ENCODE assay signal across 20 mouse cellular contexts in genomic region chr6:56913092-56913858, GRCm38 (mm10). TPM values are rescaled to one million over a fixed set of nuclear protein-coding genes. Genes with fewer than 3 reads are reported as not detected.
DNase-seq lines count a peak whose midpoint lies in the region; ATAC-seq and TF ChIP-seq lines count a peak whose summit lies in the region.
"Had no signal": no experiment of that assay in that cellular context is flagged by ENCODE, and none has a peak within 500 bp of the region (broad histone marks: within the 10 kb centered on the region; RNA-seq: fewer than 3 reads in every experiment).

No protein-coding gene starts in this region.

- H3K27ac ChIP-seq in heart, embryonic 12.5 days (ENCODE audit: poor library complexity, severe bottlenecking) = peak overlapping the region; percentile 25; the same call in 1 of the 2 replicates
- 0 out of 2 replicates have a peak overlapping the region, but pooled peaks have one; percentile 39 for H3K27ac ChIP-seq in embryonic facial prominence, embryonic 15.5 days (replicated peaks)
- peak overlapping the region; percentile 35 for H3K27ac ChIP-seq in liver, postnatal 0 days (ENCODE audit: low read depth)
- H3K27ac ChIP-seq in midbrain, embryonic 10.5 days (replicated peaks) = no peak overlapping the region
- H3K27ac ChIP-seq: embryonic facial prominence, embryonic 12.5 days; lung, embryonic 15.5 days had no signal

- intact Hi-C loops in heart, postnatal 36 days (cut with DNase I) = no loop called here

- no peaks in the 10 kb centered on the region for H3K27me3 ChIP-seq in heart, embryonic 12.5 days (replicated peaks)
- H3K27me3 ChIP-seq in embryonic facial prominence, embryonic 15.5 days = no peaks in the 10 kb centered on the region
- H3K27me3 ChIP-seq in liver, postnatal 0 days (ENCODE audit: insufficient read depth, low read length) = no peaks in the 10 kb centered on the region
- H3K27me3 ChIP-seq in midbrain, embryonic 10.5 days (ENCODE audit: low read depth, poor library complexity, severe bottlenecking) = no peaks in the 10 kb centered on the region
- H3K27me3 ChIP-seq: embryonic facial prominence, embryonic 12.5 days; lung, embryonic 15.5 days had no signal

- TF ChIP-seq CTCF in liver, postnatal 0 days (IDR thresholded peaks at IDR 0.05; ENCODE audit: low read depth) = no peak

- H3K9me3 ChIP-seq in heart, embryonic 12.5 days (replicated peaks) = peaks cover 4% of the 10 kb centered on the region; the same call in 1 of the 2 replicates
- no peaks in the 10 kb centered on the region for H3K9me3 ChIP-seq in embryonic facial prominence, embryonic 15.5 days (replicated peaks)
- H3K9me3 ChIP-seq in liver, postnatal 0 days (ENCODE audit: low read length) = no peaks in the 10 kb centered on the region
- peaks cover 6% of the 10 kb centered on the region; the same call in 1 of the 2 replicates for H3K9me3 ChIP-seq in midbrain, embryonic 10.5 days (replicated peaks)
- H3K9me3 ChIP-seq: embryonic facial prominence, embryonic 12.5 days; lung, embryonic 15.5 days had no signal

- no peak for DNase-seq in heart, postnatal 36 days
- peak; percentile 72 for DNase-seq in MEL-GATA-1-ER (ENCODE audit: extremely low read depth, low read depth)
- DNase-seq in liver, postnatal 0 days = no peak
- DNase-seq in adrenal gland, postnatal 4 days (ENCODE audit: low spot score in 2 of 2) = no peak
- no peak for DNase-seq in midbrain, embryonic 10.5 days (ENCODE audit: low spot score)
- DNase-seq: adrenal gland, adult 8-10 months; cerebellum, postnatal 25 days; gastrocnemius, postnatal 25 days; kidney, postnatal 10 days; left cerebral cortex, postnatal 4 days; right cerebral cortex, postnatal 14 days had no signal

- 67% methylated on average over 2 of the region's 2 CpGs for WGBS in heart, embryonic 12.5 days
- WGBS in embryonic facial prominence, embryonic 15.5 days = 47% methylated on average over 2 of the region's 2 CpGs
- 64% methylated on average over 2 of the region's 2 CpGs for WGBS in liver, postnatal 0 days (ENCODE audit: insufficient replicate concordance)
- 89% methylated on average over 2 of the region's 2 CpGs for WGBS in midbrain, embryonic 10.5 days

- peaks cover 25% of the 10 kb centered on the region for H3K4me1 ChIP-seq in heart, embryonic 12.5 days (replicated peaks)
- H3K4me1 ChIP-seq in embryonic facial prominence, embryonic 15.5 days = peaks cover 13% of the 10 kb centered on the region; the same call in 1 of the 2 replicates
- H3K4me1 ChIP-seq in liver, postnatal 0 days (ENCODE audit: insufficient read depth) = peaks cover 64% of the 10 kb centered on the region
- H3K4me1 ChIP-seq in midbrain, embryonic 10.5 days = peaks cover 7% of the 10 kb centered on the region; the same call in 1 of the 2 replicates
- H3K4me1 ChIP-seq: embryonic facial prominence, embryonic 12.5 days had no signal

- no peak overlapping the region for H3K9ac ChIP-seq in heart, embryonic 12.5 days
- H3K9ac ChIP-seq in embryonic facial prominence, embryonic 15.5 days = no peak overlapping the region
- H3K9ac ChIP-seq in liver, postnatal 0 days (replicated peaks) = no peak overlapping the region
- H3K9ac ChIP-seq: embryonic facial prominence, embryonic 12.5 days; lung, embryonic 15.5 days had no signal

- peak; percentile 92 for TF ChIP-seq EP300 in liver, postnatal 0 days (IDR thresholded peaks at IDR 0.05; ENCODE audit: low read depth)

- H3K4me2 ChIP-seq in heart, embryonic 12.5 days = no peak overlapping the region
- no peak overlapping the region for H3K4me2 ChIP-seq in embryonic facial prominence, embryonic 15.5 days (replicated peaks)
- peak overlapping the region; percentile 1 for H3K4me2 ChIP-seq in liver, postnatal 0 days (ENCODE audit: low read depth, low read length)
- H3K4me2 ChIP-seq: embryonic facial prominence, embryonic 12.5 days; lung, embryonic 15.5 days had no signal

- ATAC-seq in heart, embryonic 12.5 days (ENCODE audit: insufficient number of reproducible peaks, low FRiP score) = 0 out of 2 replicates have a peak, but pooled peaks have one; percentile 13
- ATAC-seq in embryonic facial prominence, embryonic 15.5 days (ENCODE audit: insufficient number of reproducible peaks, low FRiP score, low TSS enrichment, low read depth) = no peak
- ATAC-seq in liver, postnatal 0 days = no peak
- ATAC-seq: CD4-positive, CD25-positive, alpha-beta regulatory T cell, adult 4 months; inflammation-experienced regulatory T-cells, adult 6 months had no signal

- no peak overlapping the region for H3K4me3 ChIP-seq in heart, embryonic 12.5 days
- no peak overlapping the region for H3K4me3 ChIP-seq in embryonic facial prominence, embryonic 15.5 days (replicated peaks)
- H3K4me3 ChIP-seq in liver, postnatal 0 days (ENCODE audit: low read depth, low read length) = no peak overlapping the region
- H3K4me3 ChIP-seq in midbrain, embryonic 10.5 days = no peak overlapping the region
- H3K4me3 ChIP-seq: embryonic facial prominence, embryonic 12.5 days; lung, embryonic 15.5 days had no signal

- peaks cover 5% of the 10 kb centered on the region; the same call in 1 of the 2 replicates for H3K36me3 ChIP-seq in heart, embryonic 12.5 days
- no peaks in the 10 kb centered on the region for H3K36me3 ChIP-seq in embryonic facial prominence, embryonic 15.5 days
- H3K36me3 ChIP-seq in liver, postnatal 0 days (replicated peaks; ENCODE audit: insufficient read depth, low read length) = peaks cover 7% of the 10 kb centered on the region
- 0 out of 2 replicates have a peak, but pooled peaks cover 3% of the 10 kb centered on the region for H3K36me3 ChIP-seq in midbrain, embryonic 10.5 days
- H3K36me3 ChIP-seq: embryonic facial prominence, embryonic 12.5 days; lung, embryonic 15.5 days had no signal

RNA-seq across cellular contexts. Expression of gene Nt5c3, which starts 10.5 kb away (rescaled TPM):
- polyA plus RNA-seq in heart, embryonic 12.5 days (2016; fragmentation: Nextera tagmentation; extraction: Ambion mirVana) = 74.8 and 77.4 TPM in 2 replicates
- 10 to 100 TPM; 74.2 to 94.4 TPM for total RNA-seq in heart, postnatal 36 days (2021)
- polyA plus RNA-seq in embryonic facial prominence, embryonic 15.5 days (2015; fragmentation: Nextera tagmentation; extraction: Ambion mirVana) = 61.6 and 63.2 TPM in 2 replicates
- 113 and 127 TPM in 2 replicates for polyA plus RNA-seq in liver, postnatal 0 days (2015; fragmentation: Nextera tagmentation; extraction: Ambion mirVana)
- 10 to 100 TPM; 36.2 to 41.8 TPM for total RNA-seq in adrenal gland, postnatal 4 days (2021)
- polyA plus RNA-seq in midbrain, embryonic 10.5 days (2016; fragmentation: Nextera tagmentation; extraction: Ambion mirVana) = 67.5 and 71.8 TPM in 2 replicates

RNA-seq across cellular contexts. Expression of gene Vmn1r4, which starts 10.5 kb away (rescaled TPM):
- polyA plus RNA-seq in heart, embryonic 12.5 days (2016; fragmentation: Nextera tagmentation; extraction: Ambion mirVana) = 0.10 and 0.12 TPM in 2 replicates
- total RNA-seq in heart, postnatal 36 days (2021) = not detected
- polyA plus RNA-seq in embryonic facial prominence, embryonic 15.5 days (2015; fragmentation: Nextera tagmentation; extraction: Ambion mirVana) = 0.31 and 0.35 TPM in 2 replicates
- polyA plus RNA-seq in liver, postnatal 0 days (2015; fragmentation: Nextera tagmentation; extraction: Ambion mirVana) = 0.25 and 0.26 TPM in 2 replicates
- total RNA-seq in adrenal gland, postnatal 4 days (2021) = under 1 TPM; 0.54 to 0.56 TPM
- 0.37 and 0.43 TPM in 2 replicates for polyA plus RNA-seq in midbrain, embryonic 10.5 days (2016; fragmentation: Nextera tagmentation; extraction: Ambion mirVana)
- polyA plus RNA-seq: inflammation-experienced regulatory T-cells, adult 6 months had no signal

RNA-seq across cellular contexts. Expression of gene Vmn1r5, which starts 56.8 kb away (rescaled TPM):
- polyA plus RNA-seq in heart, embryonic 12.5 days (2016; fragmentation: Nextera tagmentation; extraction: Ambion mirVana) = not detected in 2 replicates
- not detected for total RNA-seq in heart, postnatal 36 days (2021)
- not detected in 2 replicates for polyA plus RNA-seq in embryonic facial prominence, embryonic 15.5 days (2015; fragmentation: Nextera tagmentation; extraction: Ambion mirVana)
- not detected in 2 replicates for polyA plus RNA-seq in liver, postnatal 0 days (2015; fragmentation: Nextera tagmentation; extraction: Ambion mirVana)
- not detected for total RNA-seq in adrenal gland, postnatal 4 days (2021)
- polyA plus RNA-seq in midbrain, embryonic 10.5 days (2016; fragmentation: Nextera tagmentation; extraction: Ambion mirVana) = not detected in 2 replicates
- total RNA-seq: adrenal gland, adult 8-10 months; gastrocnemius, postnatal 25 days; layer of hippocampus, postnatal 14 days; left cerebral cortex, postnatal 4 days had no signal
- polyA plus RNA-seq: CD4-positive, CD25-positive, alpha-beta regulatory T cell, adult 4 months; embryonic facial prominence, embryonic 12.5 days; heart, embryonic 16.5 days; inflammation-experienced regulatory T-cells, adult 6 months; lung, embryonic 15.5 days; thymus, postnatal 0 days had no signal
